Mouse (Mus musculus) heart, embryonic 15.5 days (tissue): ENCODE data around the gene Cdc7. TPM values are rescaled to one million over a fixed set of nuclear protein-coding genes. Genes with fewer than 3 reads are reported as not detected.

Experiments used
- ATAC-seq: fragments of 200-750 bp; cut with Nextera tagmentation; replicated peaks from 2 replicates; pipeline ENCODE4 v1.8.0; 2017; ENCODE audit warnings: low read depth, moderate TSS enrichment; ENCODE audit not compliant: insufficient number of reproducible peaks, insufficient read depth, low FRiP score
- H3K27ac ChIP-seq: fragments of 300-500 bp; sonication (generic); 2 replicates; pipeline ENCODE4 v1.5.1; 2015; ENCODE audit warnings: mild to moderate bottlenecking, inconsistent platforms
- H3K27me3 ChIP-seq: fragments of 300-500 bp; sonication (generic); 2 replicates; pipeline ENCODE4 v1.6.1; 2015; ENCODE audit warnings: inconsistent platforms
- H3K36me3 ChIP-seq: fragments of 300-500 bp; sonication (generic); 2 replicates; pipeline ENCODE4 v1.6.1; 2015; ENCODE audit warnings: mild to moderate bottlenecking, inconsistent platforms
- H3K4me1 ChIP-seq: fragments of 300-500 bp; sonication (generic); replicated peaks from 2 replicates; pipeline ENCODE4 v1.6.1; 2015; ENCODE audit warnings: inconsistent platforms
- H3K4me2 ChIP-seq: fragments of 300-500 bp; sonication (generic); 2 replicates; pipeline ENCODE4 v1.6.1; 2015; ENCODE audit warnings: inconsistent platforms, mild to moderate bottlenecking, moderate library complexity
- H3K4me3 ChIP-seq: fragments of 300-500 bp; sonication (generic); 2 replicates; pipeline ENCODE4 v1.5.1; 2015; ENCODE audit warnings: mild to moderate bottlenecking, inconsistent platforms
- H3K9ac ChIP-seq: fragments of 300-500 bp; sonication (generic); 2 replicates; pipeline ENCODE4 v1.6.1; 2015; ENCODE audit warnings: mild to moderate bottlenecking, inconsistent platforms
- H3K9me3 ChIP-seq: fragments of 300-500 bp; sonication (generic); replicated peaks from 2 replicates; pipeline ENCODE4 v1.6.1; 2016; ENCODE audit warnings: inconsistent platforms
- WGBS: fragments of 180-500 bp; shearing (Covaris S2); methylation state at CpG from one replicate; pipeline ENCODE4 v1.1.7; 2015; ENCODE audit warnings: mixed read lengths; 5-methylcytosine and 5-hydroxymethylcytosine counted together
- polyA plus RNA-seq: library from polyadenylated mRNA; unstranded; fragments of >200 nt; fragmentation: Nextera tagmentation; extraction: Ambion mirVana; gene quantifications from 2 replicates; pipeline ENCODE4 v1.2.1, GENCODE M21; 2015

Gene Cdc7
- polyA plus RNA-seq, 1 experiment from 2014 or later = 20.3 TPM

DNA sequence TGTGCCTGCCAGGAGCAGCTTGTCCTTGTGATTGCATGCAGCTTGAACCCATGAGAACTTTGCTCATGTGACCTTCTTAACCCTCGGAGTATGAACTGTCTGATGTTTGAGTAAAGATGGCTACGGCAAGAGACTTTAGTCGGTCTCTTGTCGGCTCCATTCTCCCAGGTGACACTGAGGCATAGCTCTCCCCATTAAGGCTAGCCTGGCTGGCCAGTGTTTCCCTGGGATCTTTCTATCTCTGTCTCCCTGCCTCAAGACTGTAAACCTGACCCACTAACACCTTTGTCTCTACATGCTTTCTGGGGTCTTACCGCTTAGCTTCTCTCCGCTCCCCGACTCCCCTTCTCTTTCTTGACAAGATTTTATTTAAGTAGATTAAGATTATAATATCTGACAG lies 50.0 kb downstream of the Cdc7 start:
- Histone ChIP-seq H3K4me1 (peaks cover 37% of the 10 kb centered on the region), H3K36me3 (no peaks in the 10 kb centered on the region), H3K27ac (no peak overlapping the region; the same call in 1 of the 2 replicates), H3K9me3 (no peaks in the 10 kb centered on the region), H3K4me2 (no peak overlapping the region), H3K9ac (no peak overlapping the region), H3K4me3 (no peak overlapping the region), H3K27me3 (no peaks in the 10 kb centered on the region)
- no peak for ATAC-seq
- WGBS = 79% methylated on average over 7 of the region's 7 CpGs

DNA sequence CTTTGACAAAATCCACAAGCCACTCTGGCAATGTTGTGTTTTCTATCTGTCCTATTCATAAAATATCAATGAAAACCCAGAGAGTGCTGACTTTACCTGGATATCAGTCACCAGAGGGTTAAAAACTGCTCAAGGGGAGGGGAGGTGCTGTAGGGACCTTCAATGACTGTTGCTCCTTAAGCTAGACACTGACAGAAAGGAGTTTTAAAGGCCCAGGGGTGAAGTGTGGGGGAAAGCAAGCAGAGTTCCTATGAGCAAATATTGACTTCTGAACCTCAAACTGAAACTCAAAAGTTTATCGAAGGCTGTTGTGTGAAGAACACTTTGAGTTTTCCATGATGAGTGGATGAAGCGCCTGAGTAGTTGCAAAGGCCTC lies 50.9 kb downstream of the Cdc7 start:
- no peak for ATAC-seq
- H3K27me3 ChIP-seq = no peaks in the 10 kb centered on the region
- peaks cover 42% of the 10 kb centered on the region for H3K4me1 ChIP-seq
- no peaks in the 10 kb centered on the region for H3K9me3 ChIP-seq
- H3K4me3 ChIP-seq = no peak overlapping the region
- H3K9ac ChIP-seq = no peak overlapping the region
- H3K4me2 ChIP-seq = peak overlapping the region; percentile 19
- H3K36me3 ChIP-seq = no peaks in the 10 kb centered on the region
- H3K27ac ChIP-seq = peak overlapping the region; percentile 55
- 57% methylated on average over 2 of the region's 2 CpGs for WGBS

DNA sequence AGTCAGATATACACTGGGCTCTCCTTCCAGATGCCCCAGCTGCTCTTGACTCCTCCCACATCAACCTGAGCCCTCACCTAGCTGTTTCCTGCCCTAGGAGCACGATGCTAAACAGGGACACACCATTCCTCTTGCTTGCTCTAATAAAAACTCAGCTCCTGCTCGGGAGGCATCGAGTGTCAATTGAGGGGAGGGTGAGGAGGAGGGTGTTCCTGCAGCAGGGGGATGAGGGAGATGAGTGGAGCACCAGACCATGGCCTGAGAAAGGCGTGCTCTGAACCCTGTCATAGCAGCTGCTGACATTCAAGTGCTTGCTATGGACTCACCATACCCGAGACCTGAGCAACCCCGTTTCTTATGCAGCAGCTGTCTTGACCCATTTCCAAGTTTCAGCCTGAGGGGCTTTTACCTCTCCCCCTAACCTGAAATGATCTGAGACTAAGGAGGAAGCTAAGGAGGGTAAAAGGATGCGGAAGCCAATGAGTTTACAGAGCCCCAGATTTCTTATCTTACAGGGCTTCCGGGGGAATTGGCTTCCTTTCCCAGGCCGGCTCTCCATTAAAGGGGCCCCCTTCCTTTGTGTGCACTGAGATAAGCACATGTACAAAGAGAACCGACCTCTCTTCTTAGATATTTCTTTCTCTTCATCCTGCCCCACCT lies 51.4 kb downstream of the Cdc7 start:
- Histone ChIP-seq H3K4me2 (peak overlapping the region; percentile 19), H3K4me1 (peaks cover 47% of the 10 kb centered on the region), H3K36me3 (no peaks in the 10 kb centered on the region), H3K27ac (peak overlapping the region; percentile 55), H3K27me3 (no peaks in the 10 kb centered on the region), H3K9ac (0 out of 2 replicates have a peak overlapping the region, but pooled peaks have one; percentile 3), H3K9me3 (no peaks in the 10 kb centered on the region), H3K4me3 (no peak overlapping the region)
- peak; percentile 41; the same call in 1 of the 2 replicates for ATAC-seq
- 6% methylated on average over 10 of the region's 10 CpGs for WGBS

GRCm38 (mm10) chr5:107016538-107016937 lies 52.4 kb downstream of the Cdc7 start:
- ATAC-seq = no peak
- no peaks in the 10 kb centered on the region for H3K27me3 ChIP-seq
- no peak overlapping the region for H3K9ac ChIP-seq
- H3K27ac ChIP-seq = no peak overlapping the region
- H3K4me2 ChIP-seq = no peak overlapping the region
- H3K9me3 ChIP-seq = no peaks in the 10 kb centered on the region
- no peak overlapping the region for H3K4me3 ChIP-seq
- no peaks in the 10 kb centered on the region for H3K36me3 ChIP-seq
- peaks cover 52% of the 10 kb centered on the region for H3K4me1 ChIP-seq
- 64% methylated on average over 4 of the region's 4 CpGs for WGBS

DNA sequence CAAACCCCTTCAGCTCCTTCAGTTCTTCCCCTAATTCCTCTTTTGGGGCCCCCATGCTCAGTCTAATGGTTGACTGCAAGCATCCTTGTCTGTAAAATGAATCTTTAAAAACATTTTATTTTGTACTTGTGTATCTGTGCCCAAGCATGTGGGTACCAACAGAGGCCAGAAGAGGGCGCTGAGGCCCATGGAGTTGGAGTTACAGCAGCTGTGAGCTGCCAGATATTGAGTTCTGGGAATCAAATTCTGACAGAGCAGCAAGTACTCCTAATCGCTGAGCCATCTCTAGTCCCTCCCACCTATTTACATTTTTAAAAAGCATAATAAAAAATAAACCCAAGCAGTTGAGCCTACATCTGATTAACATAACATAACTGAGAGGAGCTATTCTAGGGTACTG lies 53.4 kb downstream of the Cdc7 start:
- H3K9me3 ChIP-seq = no peaks in the 10 kb centered on the region
- no peak overlapping the region for H3K27ac ChIP-seq
- H3K4me2 ChIP-seq = no peak overlapping the region
- no peak for ATAC-seq
- 72% methylated on average over 2 of the region's 2 CpGs for WGBS
- peaks cover 44% of the 10 kb centered on the region for H3K4me1 ChIP-seq
- H3K4me3 ChIP-seq = no peak overlapping the region
- H3K36me3 ChIP-seq = no peaks in the 10 kb centered on the region
- H3K27me3 ChIP-seq = no peaks in the 10 kb centered on the region
- no peak overlapping the region for H3K9ac ChIP-seq

GRCm38 (mm10) chr5:107019057-107019456 lies 54.9 kb downstream of the Cdc7 start:
- WGBS = 74% methylated on average over 5 of the region's 5 CpGs
- no peak overlapping the region for H3K4me3 ChIP-seq
- H3K9ac ChIP-seq = no peak overlapping the region
- no peaks in the 10 kb centered on the region for H3K27me3 ChIP-seq
- H3K9me3 ChIP-seq = no peaks in the 10 kb centered on the region
- H3K4me1 ChIP-seq = peaks cover 40% of the 10 kb centered on the region
- no peak overlapping the region for H3K27ac ChIP-seq
- no peak for ATAC-seq
- no peak overlapping the region for H3K4me2 ChIP-seq
- H3K36me3 ChIP-seq = no peaks in the 10 kb centered on the region

GRCm38 (mm10) chr5:107019904-107020303 lies 55.8 kb downstream of the Cdc7 start:
- Histone ChIP-seq H3K4me3 (no peak overlapping the region), H3K4me1 (peaks cover 39% of the 10 kb centered on the region), H3K4me2 (no peak overlapping the region), H3K36me3 (no peaks in the 10 kb centered on the region), H3K27me3 (no peaks in the 10 kb centered on the region), H3K27ac (peak overlapping the region; percentile 60), H3K9ac (no peak overlapping the region), H3K9me3 (no peaks in the 10 kb centered on the region)
- WGBS = 65% methylated on average over 6 of the region's 6 CpGs
- ATAC-seq = no peak

GRCm38 (mm10) chr5:107020366-107020765 lies 56.2 kb downstream of the Cdc7 start:
- ATAC-seq = no peak
- WGBS = 30% methylated on average over 7 of the region's 7 CpGs
- H3K9ac ChIP-seq = no peak overlapping the region

GRCm38 (mm10) chr5:107021291-107022063 lies 57.4 kb downstream of the Cdc7 start:
- 86% methylated on average over 14 of the region's 14 CpGs for WGBS
- H3K4me1 ChIP-seq = peaks cover 41% of the 10 kb centered on the region
- H3K27me3 ChIP-seq = no peaks in the 10 kb centered on the region
- no peak overlapping the region for H3K4me3 ChIP-seq
- H3K27ac ChIP-seq = peak overlapping the region; percentile 60; the same call in 1 of the 2 replicates
- H3K4me2 ChIP-seq = no peak overlapping the region
- H3K9ac ChIP-seq = no peak overlapping the region
- H3K9me3 ChIP-seq = no peaks in the 10 kb centered on the region
- no peak; the same call in 1 of the 2 replicates for ATAC-seq
- no peaks in the 10 kb centered on the region for H3K36me3 ChIP-seq

More at GRCm38 (mm10) chr5:107020366-107020765, 56.2 kb downstream of the Cdc7 start:
- H3K27ac ChIP-seq = peak overlapping the region; percentile 60
- H3K27me3 ChIP-seq = no peaks in the 10 kb centered on the region
- no peak overlapping the region for H3K4me2 ChIP-seq
- no peaks in the 10 kb centered on the region for H3K9me3 ChIP-seq
- no peak overlapping the region for H3K4me3 ChIP-seq
- H3K36me3 ChIP-seq = no peaks in the 10 kb centered on the region
- peaks cover 39% of the 10 kb centered on the region for H3K4me1 ChIP-seq

- no peak overlapping the region for H3K4me3 ChIP-seq
- 92% methylated on average over 3 of the region's 3 CpGs for WGBS
Measured at GRCm38 (mm10) chr5:107022064-107022428, 57.9 kb downstream of the Cdc7 start.

GRCm38 (mm10) chr5:107023951-107024350 lies 59.8 kb downstream of the Cdc7 start:
- no peak overlapping the region for H3K9ac ChIP-seq
- H3K4me3 ChIP-seq = no peak overlapping the region
- H3K4me1 ChIP-seq = peaks cover 53% of the 10 kb centered on the region
- H3K27ac ChIP-seq = peak overlapping the region; percentile 15; the same call in 1 of the 2 replicates
- H3K4me2 ChIP-seq = no peak overlapping the region
- WGBS = 52% methylated on average over 5 of the region's 5 CpGs
- no peak for ATAC-seq
- H3K27me3 ChIP-seq = no peaks in the 10 kb centered on the region
- H3K36me3 ChIP-seq = no peaks in the 10 kb centered on the region
- no peaks in the 10 kb centered on the region for H3K9me3 ChIP-seq

More at GRCm38 (mm10) chr5:107022064-107022428, 57.9 kb downstream of the Cdc7 start:
- no peak overlapping the region for H3K4me2 ChIP-seq
- H3K36me3 ChIP-seq = no peaks in the 10 kb centered on the region
- no peak overlapping the region for H3K27ac ChIP-seq
- ATAC-seq = no peak
- peaks cover 44% of the 10 kb centered on the region for H3K4me1 ChIP-seq
- no peaks in the 10 kb centered on the region for H3K27me3 ChIP-seq
- no peak overlapping the region for H3K9ac ChIP-seq
- no peaks in the 10 kb centered on the region for H3K9me3 ChIP-seq
